Mouse (Mus musculus): Measurements from ENCODE around the gene Ankrd9.
A peak's percentile ranks its signal among the peaks of the same experiment; 100 is the strongest.

The Ankrd9 gene

DNA sequence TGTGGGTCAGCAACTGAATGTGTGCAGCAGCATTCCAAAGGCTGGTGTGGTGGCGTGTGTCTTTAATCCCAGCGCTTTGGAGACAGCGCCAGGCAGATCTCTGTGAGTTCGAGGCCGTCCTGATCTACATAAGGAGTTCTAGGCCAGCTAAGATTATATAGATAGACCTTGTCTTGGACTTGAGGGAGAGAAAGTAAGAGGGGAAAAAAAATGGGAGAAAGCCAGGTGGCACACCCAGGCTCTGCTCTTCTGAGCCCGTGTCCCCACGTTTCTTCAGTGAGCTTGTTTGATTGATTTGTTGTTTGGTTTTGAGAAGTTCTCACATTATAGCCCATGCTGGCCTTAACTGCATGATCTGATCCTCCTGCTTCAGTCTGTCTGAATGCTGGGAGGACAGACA is 11.7 kb upstream of the Ankrd9 start:
- DNase-seq (ENCODE audit: low read depth, low spot score) = no peak

DNA sequence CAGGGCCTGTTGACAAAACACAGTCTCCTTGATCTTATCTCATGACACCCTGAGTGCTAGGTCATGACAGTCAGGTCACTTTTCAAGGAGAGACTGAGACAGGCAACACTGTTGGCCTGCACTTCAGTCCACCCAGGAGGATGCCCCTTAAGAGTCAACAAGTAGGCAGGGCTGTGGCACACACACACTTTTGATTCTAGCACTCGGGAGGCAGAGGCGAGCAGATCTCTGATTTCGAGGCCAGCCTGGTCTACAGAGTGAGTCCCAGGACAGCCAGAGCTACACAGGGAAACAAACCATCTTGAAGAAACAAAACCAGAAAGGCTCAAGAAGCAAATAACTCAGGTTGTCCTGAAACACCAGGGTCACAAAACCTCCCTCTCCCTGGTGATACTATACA is 10.6 kb upstream of the Ankrd9 start:
- DNase-seq (ENCODE audit: low read depth, low spot score) = no peak

DNA sequence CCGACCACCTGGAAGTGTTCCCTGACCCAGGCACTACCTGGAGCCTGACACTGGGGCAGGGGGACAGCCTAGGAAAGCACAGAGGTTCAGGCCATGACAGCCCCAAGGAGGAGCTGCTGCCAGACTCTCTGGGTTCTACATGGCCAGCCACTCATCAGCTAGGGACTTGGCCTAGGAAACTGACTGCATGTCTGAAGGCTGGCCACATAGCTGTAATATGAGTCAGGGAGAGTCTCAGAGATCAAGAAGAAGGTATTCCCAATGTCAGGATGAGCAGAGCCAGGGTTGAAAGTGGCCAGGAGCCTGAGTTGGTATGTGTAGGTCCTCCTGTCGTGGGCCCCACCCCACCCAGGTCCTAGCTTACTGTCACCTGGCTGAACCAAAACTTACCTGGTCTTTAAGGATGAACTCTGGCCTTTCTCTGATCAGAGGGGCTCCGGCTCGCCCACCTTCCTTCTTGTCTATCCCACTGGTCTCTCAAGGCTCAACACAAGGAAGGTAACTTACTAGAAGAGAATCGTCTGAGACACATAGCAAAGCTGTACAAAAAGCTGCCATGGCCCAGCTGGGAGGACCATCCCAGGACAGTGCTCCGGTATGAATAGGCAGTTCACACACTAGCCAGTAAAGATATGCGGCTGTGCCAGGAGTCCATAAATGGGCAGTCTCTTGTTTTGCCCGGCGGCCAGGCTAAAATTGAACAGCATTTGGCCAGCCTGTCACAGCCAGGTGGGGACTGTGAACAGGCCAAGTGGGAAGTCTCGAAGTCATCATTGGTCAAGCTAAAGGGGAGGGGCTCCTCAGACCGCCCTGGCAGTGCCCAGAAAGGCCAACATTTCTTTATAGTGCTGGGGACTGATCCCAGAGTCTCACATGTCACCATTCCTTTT is 7.9 kb upstream of the Ankrd9 start:
- DNase-seq (ENCODE audit: low read depth, low spot score) = no peak

DNA sequence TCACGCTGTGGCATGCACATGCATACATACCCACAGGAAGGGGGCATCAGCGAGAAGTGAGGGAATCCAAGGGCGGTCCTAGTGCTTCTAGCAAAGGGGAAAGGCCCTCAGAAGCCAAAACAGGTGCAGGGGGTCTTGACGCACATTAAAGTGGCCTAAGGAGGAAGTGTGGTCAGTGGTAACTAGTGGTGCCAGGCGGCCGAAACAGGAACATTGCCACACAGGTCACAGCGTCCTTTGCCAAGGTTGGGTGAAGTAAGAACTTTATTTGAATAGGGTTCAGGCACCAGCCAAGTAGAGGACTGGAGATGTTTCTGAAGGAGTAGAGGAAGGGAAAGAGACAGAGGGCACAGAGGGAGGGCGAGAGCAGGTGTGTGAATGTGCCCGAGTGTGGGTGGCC is 6.3 kb upstream of the Ankrd9 start:
- DNase-seq (ENCODE audit: low read depth, low spot score) = no peak

DNA sequence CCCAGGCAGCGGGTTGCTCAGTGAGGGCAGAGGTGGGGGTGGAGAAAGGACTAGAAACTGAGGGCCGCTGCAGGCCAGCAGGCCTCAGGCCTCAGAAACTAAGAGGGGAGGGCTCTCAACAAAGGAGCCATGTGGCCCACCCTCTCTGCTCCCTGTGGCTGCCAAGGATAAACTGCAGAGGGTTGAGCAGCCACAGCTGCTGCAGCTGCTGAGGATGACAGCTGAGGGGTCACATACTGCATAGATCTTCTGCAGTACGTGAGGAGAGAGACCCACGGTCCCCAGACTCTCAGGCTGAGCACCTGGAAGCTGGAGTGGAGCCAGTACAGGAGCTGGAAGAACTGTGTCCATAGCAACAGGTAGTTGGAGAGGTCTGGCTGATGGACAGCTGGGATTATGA is 5.8 kb upstream of the Ankrd9 start:
- no peak for DNase-seq (ENCODE audit: low read depth, low spot score)

DNA sequence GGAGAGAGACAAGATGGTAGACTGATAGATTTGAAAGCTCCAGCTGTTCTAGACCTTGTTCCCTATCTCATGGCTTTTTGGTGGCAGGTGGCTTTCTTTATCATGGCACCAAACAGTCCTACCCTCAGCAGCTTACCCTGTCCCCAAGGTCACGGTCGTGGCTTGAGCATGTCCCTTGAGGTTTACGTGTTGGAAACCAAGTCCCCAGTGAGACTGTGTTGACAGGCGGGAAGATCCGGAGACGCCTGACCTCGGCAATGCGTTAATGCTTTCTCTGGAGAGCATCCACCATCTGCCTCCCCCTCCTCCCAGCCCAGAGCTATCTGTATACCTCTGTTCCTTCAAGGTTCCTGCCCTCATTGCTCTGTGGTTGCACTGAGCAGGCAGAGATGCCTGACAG is 4.9 kb upstream of the Ankrd9 start:
- DNase-seq (ENCODE audit: low read depth, low spot score) = no peak

DNA sequence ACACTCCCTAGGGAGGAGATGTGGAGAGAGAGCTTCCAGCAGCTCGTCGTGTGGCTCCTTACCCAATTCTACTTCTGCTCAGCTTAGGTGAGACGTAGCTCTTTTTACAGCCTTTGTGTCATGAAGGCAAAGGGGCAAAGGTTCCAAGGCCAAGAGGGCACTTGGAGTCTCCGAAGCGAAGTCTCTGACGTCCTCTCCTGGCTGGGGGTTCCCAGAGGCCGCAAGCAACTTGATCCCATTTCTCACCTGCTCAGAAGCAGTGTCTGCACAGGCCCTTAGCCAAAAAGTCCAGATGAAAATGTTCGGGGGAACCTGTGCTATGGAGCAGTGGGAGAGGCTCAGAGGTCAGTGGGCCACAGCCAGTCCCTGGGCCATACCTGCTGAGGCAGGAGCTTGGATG is 4.2 kb upstream of the Ankrd9 start:
- no peak for DNase-seq (ENCODE audit: low read depth, low spot score)

DNA sequence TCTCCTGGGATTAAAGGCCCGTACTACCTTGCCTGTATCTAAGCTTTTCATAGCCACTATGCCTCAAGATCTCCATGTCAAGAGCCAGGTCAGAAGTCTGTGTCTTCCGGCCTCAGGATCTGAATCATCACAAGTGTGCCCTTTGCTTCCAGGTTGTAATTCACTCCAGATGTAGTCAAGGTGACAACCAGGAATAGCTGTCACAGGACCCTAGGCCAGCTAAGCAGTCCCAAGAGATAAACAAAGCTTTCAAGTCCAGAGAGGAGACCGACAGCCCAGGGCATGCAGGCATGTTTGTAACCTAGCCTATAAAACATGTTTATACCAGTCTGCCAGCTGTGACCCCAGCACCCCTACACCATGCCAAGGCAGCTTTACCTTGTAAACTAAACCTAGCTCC is 2.9 kb upstream of the Ankrd9 start:
- DNase-seq (ENCODE audit: low read depth, low spot score) = no peak

DNA sequence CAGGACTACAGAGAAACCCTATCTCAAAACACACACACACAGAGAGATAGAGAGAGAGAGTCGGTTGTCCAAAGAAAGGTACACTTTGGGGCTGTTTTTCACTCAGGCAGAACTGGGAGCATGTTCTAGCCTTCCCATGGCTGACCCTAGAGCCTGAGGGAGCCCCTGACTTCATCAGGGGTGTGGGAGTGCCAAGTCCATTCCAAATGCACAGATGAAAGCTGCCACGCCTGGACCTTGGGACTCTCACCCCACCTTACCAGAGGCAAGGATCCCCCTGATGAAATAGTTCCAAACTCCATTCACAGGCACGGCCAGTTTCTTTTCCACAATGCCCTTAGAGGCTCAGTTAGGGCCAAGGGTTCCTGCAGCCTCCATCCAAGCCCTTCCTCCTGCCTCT is 968 bp upstream of the Ankrd9 start:
- no peak for DNase-seq (ENCODE audit: low read depth, low spot score)

DNA sequence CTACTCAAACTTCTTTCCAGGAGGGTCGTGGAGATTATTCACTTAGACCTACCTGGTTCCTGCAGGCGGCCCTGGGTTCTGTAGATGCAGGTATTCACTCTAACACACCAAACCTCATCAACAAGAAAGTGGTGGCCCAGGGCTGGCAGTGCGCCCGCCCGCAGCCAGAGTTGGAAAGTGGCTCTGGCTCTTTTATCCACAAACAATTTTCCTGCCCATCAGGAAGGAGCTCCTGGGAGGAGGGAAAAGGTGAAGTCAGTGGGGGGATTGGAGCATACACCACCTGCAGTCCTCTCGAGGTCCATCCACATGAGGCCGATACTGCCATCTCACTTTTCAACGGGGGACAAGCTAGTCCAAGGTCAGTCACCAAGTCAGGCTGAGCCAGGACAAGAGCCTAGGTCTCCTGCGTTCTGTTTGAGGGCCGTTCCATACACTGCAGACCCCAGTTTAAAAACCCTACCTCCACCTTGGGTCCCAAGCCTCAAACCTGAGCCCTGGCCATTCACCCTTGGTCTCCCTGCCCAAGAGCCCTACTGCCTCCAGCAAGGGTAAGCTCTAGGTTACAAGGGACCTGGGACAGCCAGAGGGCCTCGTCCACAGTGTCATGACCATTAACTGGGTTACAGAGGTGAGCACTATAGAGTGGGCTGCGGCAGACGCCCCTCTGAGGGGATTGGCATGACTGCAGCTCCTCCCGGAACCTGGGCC is 789 bp downstream of the Ankrd9 start:
- DNase-seq (ENCODE audit: low read depth, low spot score) = peak; percentile 38

DNA sequence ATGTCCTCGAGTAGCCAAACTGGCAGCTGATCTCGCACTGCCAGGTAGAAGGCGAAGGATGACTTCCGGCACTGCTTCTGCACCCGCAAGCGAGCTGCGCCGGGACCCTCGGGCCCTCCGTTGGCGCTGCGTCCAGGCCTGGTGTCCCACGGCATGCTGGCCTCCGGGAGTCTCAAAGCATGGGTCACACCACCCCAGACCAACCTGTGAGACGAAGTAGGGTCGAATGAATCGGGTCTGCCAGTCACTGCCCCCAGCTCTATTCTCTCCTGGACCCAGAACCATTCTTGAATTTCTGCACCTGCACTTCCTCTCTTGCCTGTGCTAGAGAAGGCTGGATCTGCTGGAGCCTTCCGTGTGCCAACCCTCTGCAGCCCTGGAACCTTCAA is 1.5 kb downstream of the Ankrd9 start:
- no peak for DNase-seq (ENCODE audit: low read depth, low spot score)

DNA sequence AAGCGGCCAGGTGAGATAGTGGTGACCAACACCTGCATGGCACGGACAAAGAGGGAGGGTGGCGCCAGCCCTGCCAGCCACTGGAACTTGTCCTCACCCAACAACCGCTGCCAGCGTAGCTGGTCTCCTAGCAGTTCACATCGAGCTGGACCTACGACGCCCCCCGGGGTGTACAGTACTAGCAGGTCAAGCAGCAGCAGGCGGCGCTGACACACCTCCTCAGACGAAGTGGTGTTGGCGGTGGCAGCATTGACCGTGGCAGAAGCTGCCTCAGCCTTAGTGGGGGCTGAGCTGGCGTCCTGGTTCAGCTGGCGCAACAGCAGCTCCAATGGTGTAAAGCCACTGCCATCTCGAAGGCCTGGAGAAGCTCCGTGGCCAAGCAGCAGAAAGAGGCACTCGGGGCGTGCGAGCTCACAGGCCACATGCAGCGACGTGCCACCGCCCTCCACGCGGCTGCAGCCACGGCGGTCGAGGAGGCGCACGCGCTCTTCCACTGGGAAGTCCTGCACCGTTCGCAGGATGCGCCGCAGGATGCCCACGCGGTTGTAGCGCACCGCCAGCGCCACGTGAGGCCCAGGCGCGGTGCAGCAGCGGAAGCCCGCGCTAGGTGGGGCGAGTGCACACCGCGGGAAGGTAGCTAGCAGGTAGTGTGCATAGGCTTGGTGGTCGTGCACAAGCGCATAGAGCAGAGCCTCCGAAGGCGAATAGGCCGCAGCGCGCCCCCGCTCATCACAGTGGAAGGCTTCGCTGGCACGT is 2.1 kb downstream of the Ankrd9 start:
- no peak for DNase-seq (ENCODE audit: low read depth, low spot score)

DNA sequence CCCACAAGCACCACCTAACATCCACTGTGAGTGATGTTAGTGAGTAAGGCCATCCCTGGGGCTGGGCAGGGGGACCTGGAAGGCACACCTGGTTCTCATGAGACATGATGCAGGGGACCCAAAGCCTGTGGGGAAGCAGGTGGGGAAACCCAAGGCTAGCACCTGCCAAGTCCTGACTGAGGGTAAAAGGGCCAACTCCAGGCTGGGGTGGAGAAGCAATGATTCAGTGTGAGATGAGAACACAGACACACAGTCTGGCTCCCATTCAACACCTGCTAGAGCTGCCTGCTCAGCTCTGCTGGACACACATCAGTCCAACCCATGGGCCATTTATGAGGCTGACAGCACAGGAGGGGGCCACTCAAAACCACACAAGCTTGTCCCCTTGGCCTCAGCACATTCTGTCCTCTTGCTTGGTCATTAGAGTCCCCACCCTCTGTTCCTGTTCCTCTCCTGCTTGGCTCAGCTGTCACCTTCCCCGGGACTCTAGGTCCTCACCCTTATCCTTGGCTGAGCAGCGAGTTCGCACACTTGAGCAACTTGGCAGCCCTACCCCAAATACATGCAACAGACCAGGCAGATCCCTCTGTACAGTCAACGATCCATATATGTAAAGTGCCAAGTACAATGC is 2.9 kb downstream of the Ankrd9 start:
- no peak for DNase-seq (ENCODE audit: low read depth, low spot score)

DNA sequence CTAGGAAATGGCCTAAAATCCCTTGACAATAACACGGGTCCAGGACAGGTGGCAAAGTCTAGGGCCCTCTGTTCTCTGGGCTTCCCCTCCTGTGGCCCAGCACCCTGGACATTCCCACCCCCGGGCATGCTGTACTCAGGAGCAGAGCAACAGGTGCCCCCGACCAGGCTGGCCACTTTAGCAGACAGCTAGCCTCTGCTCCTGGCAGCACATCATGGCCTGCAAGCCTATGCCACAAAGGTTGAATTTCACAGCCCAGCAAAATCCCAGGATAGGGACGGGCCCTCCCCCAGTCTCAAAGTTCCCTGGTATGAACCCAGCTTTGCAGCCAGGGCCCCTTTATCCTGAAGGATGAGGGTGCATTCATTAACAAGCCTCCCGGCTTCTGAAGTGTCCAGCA is 3.5 kb downstream of the Ankrd9 start:
- no peak for DNase-seq (ENCODE audit: low read depth, low spot score)

DNA sequence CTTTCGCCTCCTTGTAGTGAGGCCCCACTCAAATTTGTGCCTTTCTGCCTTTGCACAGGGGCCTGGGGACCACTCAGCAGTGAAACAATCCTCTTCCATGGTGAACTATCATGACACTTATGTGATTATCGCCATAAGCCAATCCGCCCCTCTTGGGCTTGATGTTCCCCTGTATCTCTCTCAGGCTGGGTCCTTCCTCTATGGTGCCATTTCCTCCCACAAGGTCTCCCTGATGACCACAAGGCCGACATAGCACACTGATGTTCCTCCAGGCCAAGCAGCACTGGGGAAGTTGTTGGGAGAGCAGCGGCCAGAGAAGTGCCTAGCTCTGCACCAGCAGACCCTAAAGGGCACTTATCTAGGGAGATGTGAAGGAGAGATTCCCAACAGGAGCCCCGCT is 4.1 kb downstream of the Ankrd9 start:
- DNase-seq (ENCODE audit: low read depth, low spot score) = no peak

DNA sequence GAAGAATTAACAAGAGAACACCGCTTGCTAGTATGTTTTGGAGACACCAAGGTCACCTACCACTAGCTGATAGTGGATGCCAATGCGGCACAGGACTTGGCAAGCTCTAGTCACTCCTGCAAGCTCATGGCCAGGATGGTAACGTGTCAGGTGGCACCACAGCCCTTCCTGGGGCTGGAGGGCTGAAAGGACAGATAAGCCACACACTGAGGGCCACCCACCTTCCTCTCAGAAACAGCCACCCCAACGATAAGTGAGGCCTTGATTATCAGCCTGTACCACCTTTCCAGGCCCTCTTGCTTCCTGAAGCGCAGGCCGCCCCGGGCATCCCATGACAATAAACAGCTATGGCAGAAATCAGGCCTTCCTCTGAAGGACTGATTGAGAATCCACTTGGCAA is 4.5 kb downstream of the Ankrd9 start:
- peak; percentile 68 for DNase-seq (ENCODE audit: low read depth, low spot score)

DNA sequence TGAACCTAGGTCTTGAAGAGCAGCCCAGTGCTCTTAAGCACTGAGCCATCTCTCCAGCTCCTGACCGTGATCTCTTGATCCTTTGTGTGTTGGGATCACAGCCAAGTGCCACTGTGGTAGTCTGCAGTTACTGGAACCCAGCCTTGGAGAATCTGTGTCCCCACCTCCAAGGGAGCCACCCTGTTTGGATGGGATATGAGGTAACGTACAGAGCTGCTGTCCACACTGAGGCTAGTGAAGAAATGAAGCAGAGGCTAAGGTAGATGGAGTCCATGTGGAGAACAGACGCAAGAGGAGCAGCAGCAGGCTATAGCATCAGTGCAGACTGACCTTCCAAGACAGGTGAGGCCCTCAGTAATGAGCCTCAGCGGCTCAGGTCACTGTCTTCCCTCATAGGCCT is 5.0 kb downstream of the Ankrd9 start:
- DNase-seq (ENCODE audit: low read depth, low spot score) = no peak

DNA sequence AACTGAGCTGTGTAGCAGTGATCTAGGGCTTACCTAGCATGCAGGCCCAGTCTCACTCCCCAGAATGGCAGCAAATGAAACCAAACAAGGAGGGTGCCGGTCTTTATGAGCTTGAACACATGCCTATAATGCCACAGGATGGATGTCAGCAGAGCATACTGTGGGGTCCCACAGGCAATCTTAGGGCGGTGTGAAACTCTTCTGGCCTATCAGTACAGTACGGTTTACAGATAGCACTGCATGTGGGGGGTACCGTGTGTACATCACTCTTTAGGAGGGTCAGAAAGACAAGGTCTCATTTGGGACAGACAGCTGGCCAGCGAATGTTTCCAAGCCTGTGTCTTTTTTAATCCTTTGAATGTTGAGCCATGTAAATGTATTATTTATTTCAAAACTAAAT is 6.9 kb downstream of the Ankrd9 start:
- no peak for DNase-seq (ENCODE audit: low read depth, low spot score)

DNA sequence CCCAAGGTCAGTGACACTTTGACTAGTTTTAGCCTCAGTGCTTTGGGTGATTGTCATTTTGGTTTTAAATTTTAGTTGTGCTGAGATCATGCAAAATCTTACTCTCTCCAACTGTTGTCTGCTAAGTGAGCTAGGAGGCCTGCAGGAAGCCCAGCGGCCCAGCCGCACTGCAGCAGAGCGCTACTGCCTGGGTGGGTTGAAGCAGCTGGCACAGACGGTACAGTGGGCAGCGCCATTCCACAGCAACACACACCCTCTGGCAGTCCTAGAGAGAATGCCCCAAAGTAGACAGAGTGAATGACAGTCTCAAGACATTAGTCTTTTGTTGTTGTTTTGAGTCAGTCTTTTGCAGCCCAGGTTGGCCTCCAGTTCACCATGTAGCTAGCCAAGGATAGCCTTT is 8.4 kb downstream of the Ankrd9 start:
- peak; percentile 52 for DNase-seq (ENCODE audit: low read depth, low spot score)

DNA sequence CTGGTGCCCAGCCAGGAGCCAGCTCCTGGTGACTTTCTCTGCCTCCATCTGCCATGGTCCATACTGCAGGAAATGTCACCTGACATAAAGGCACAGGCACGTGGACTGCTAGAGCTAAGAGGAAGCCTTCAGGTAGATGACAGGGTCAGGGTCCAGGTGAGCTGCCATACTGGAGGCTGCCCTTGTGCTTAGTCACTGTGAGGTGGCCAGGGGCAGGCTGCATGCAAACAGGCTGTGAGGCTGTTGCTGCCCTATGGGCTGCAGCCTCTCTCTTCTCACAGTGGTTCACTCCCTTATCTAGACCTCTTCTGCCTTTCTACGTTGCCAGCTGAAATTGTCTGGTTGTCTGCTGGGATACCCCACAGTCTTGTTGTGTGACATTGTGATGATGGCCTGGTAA is 11.7 kb downstream of the Ankrd9 start:
- no peak for DNase-seq (ENCODE audit: low read depth, low spot score)

DNA sequence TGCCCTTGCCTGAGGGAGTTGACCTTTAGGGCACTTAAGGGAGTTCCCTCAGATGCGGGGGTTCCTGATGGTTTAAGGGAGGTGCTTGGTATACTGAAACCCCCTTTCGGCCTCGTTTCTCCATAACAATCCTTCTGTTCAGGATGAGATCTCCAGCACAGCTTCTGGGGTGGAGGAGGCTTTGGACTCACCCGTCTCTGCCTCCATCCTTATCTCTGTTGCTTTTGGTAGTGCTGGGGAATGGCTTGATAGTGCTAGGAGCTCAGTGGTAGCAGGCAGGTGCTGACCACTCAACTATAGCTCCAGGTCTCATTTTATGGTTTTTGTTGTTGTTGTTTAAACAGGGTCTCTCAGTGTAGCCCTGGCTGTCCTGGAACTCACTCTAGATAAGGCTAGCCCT is 12.8 kb downstream of the Ankrd9 start:
- no peak for DNase-seq (ENCODE audit: low read depth, low spot score)

DNA sequence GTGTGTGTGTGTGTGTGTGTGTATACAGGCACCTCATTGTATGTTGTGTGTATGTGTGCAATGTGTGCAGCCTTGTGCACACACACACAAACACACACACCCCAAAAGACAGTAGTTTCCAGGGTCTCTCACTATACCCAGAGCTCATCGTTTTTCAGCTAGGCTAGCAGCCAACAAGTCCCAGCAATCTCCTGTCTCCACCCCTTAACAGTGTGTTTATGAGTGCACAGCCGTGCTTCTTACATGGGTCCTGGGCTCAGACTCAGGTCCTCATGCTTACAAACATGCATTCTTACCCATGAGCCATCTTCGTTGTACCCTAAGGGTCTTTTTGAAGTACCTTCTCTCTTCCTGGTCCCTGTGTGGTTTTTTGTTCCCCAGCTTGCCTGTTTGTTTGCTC is 13.3 kb downstream of the Ankrd9 start:
- no peak for DNase-seq (ENCODE audit: low read depth, low spot score)

Data from brain, adult 2 months (tissue).